Mouse (Mus musculus) hindbrain, embryonic 12.5 days (tissue): ENCODE measurements at regions not wholly inside any gene's neighbourhood (a gene's known extent, or its start where the extent isn't known, plus 50 kb on each side); places are given as distances from the start of the nearest gene placed in this dataset.
"Not testable (repeated sequence)": the region's sequence is repeated elsewhere in the genome, so short reads cannot be mapped to it uniquely, and the experiment has no call there.

Experiments
- ATAC-seq: fragments of 200-750 bp; cut with Nextera tagmentation; 2 replicates; pipeline ENCODE4 v1.8.0; 2017; ENCODE audit warnings: moderate TSS enrichment; ENCODE audit not compliant: low FRiP score
- H3K27ac ChIP-seq: fragments of 300-500 bp; sonication (generic); 2 replicates; pipeline ENCODE4 v1.5.1; 2016; ENCODE audit warnings: mild to moderate bottlenecking
- H3K27me3 ChIP-seq: fragments of 300-500 bp; sonication (generic); 2 replicates; pipeline ENCODE4 v1.6.1; 2016; ENCODE audit warnings: mild to moderate bottlenecking
- H3K36me3 ChIP-seq: fragments of 300-500 bp; sonication (generic); 2 replicates; pipeline ENCODE4 v1.6.1; 2016; ENCODE audit warnings: mild to moderate bottlenecking
- H3K4me1 ChIP-seq: fragments of 300-500 bp; sonication (generic); 2 replicates; pipeline ENCODE4 v1.6.1; 2016
- H3K4me2 ChIP-seq: fragments of 300-500 bp; sonication (generic); replicated peaks from 2 replicates; pipeline ENCODE4 v1.6.1; 2016; ENCODE audit warnings: mild to moderate bottlenecking
- H3K4me3 ChIP-seq: fragments of 300-500 bp; sonication (generic); 2 replicates; pipeline ENCODE4 v1.5.1; 2016; ENCODE audit warnings: mild to moderate bottlenecking
- H3K9ac ChIP-seq: fragments of 300-500 bp; sonication (generic); 2 replicates; pipeline ENCODE4 v1.6.1; 2016; ENCODE audit warnings: mild to moderate bottlenecking, moderate library complexity
- H3K9me3 ChIP-seq: fragments of 300-500 bp; sonication (generic); replicated peaks from 2 replicates; pipeline ENCODE4 v1.6.1; 2016; ENCODE audit warnings: mild to moderate bottlenecking
- WGBS: fragments of 180-500 bp; shearing (Covaris S2); methylation state at CpG from one replicate; pipeline ENCODE4 v1.1.7; 2016; 5-methylcytosine and 5-hydroxymethylcytosine counted together

GRCm38 (mm10) chr3:56964156-56964555, 337.6 kb downstream of the Tm4sf1 start:
- no peaks in the 10 kb centered on the region for H3K36me3 ChIP-seq
- no peaks in the 10 kb centered on the region for H3K27me3 ChIP-seq
- no peak overlapping the region for H3K27ac ChIP-seq
- H3K9ac ChIP-seq: no peak overlapping the region
- WGBS: 94% methylated on average over 3 of the region's 3 CpGs
- H3K4me1 ChIP-seq: 0 out of 2 replicates have a peak, but pooled peaks cover 10% of the 10 kb centered on the region
- no peak for ATAC-seq
- H3K4me2 ChIP-seq: no peak overlapping the region
- H3K9me3 ChIP-seq: no peaks in the 10 kb centered on the region
- H3K4me3 ChIP-seq: no peak overlapping the region

- Histone ChIP-seq H3K27ac (no peak overlapping the region), H3K9ac (no peak overlapping the region), H3K9me3 (no peaks in the 10 kb centered on the region), H3K4me1 (0 out of 2 replicates have a peak, but pooled peaks cover 10% of the 10 kb centered on the region), H3K36me3 (no peaks in the 10 kb centered on the region), H3K4me3 (no peak overlapping the region), H3K27me3 (no peaks in the 10 kb centered on the region), H3K4me2 (no peak overlapping the region)
- 76% methylated on average over 3 of the region's 3 CpGs for WGBS
- no peak for ATAC-seq
Measured at GRCm38 (mm10) chr3:56963251-56963650, 338.5 kb downstream of the Tm4sf1 start.

- WGBS: 23% methylated on average over 3 of the region's 3 CpGs
- H3K36me3 ChIP-seq: no peaks in the 10 kb centered on the region
- H3K27ac ChIP-seq: peak overlapping the region; percentile 48; the same call in 1 of the 2 replicates
- H3K9ac ChIP-seq: no peak overlapping the region
- no peaks in the 10 kb centered on the region for H3K27me3 ChIP-seq
- H3K4me2 ChIP-seq: no peak overlapping the region
- H3K4me1 ChIP-seq: 0 out of 2 replicates have a peak, but pooled peaks cover 10% of the 10 kb centered on the region
- peak; percentile 93 for ATAC-seq
- H3K9me3 ChIP-seq: no peaks in the 10 kb centered on the region
- H3K4me3 ChIP-seq: no peak overlapping the region
Measured at GRCm38 (mm10) chr3:56962248-56963013, 339.4 kb downstream of the Tm4sf1 start.

- peak; percentile 51; the same call in 1 of the 2 replicates for ATAC-seq
- 73% methylated on average over 2 of the region's 2 CpGs for WGBS
- H3K4me1 ChIP-seq: peaks cover 13% of the 10 kb centered on the region
- no peaks in the 10 kb centered on the region for H3K9me3 ChIP-seq
- no peaks in the 10 kb centered on the region for H3K27me3 ChIP-seq
- no peaks in the 10 kb centered on the region for H3K36me3 ChIP-seq
- no peak overlapping the region for H3K4me2 ChIP-seq
- no peak overlapping the region for H3K27ac ChIP-seq
- no peak overlapping the region for H3K4me3 ChIP-seq
- H3K9ac ChIP-seq: no peak overlapping the region
Measured at GRCm38 (mm10) chr3:56956978-56957377, 344.8 kb downstream of the Tm4sf1 start.

GRCm38 (mm10) chr3:56955799-56956121, 346.0 kb downstream of the Tm4sf1 start:
- peak; percentile 48 for ATAC-seq
- H3K9me3 ChIP-seq: no peaks in the 10 kb centered on the region

GRCm38 (mm10) chr3:56955098-56955798, 346.5 kb downstream of the Tm4sf1 start:
- 33% methylated on average over 7 of the region's 7 CpGs for WGBS
- Histone ChIP-seq H3K4me1 (peaks cover 13% of the 10 kb centered on the region), H3K27me3 (no peaks in the 10 kb centered on the region), H3K4me2 (no peak overlapping the region), H3K9me3 (no peaks in the 10 kb centered on the region), H3K9ac (no peak overlapping the region), H3K4me3 (no peak overlapping the region), H3K27ac (peak overlapping the region; percentile 72), H3K36me3 (no peaks in the 10 kb centered on the region)
- ATAC-seq: peak; percentile 83

More at GRCm38 (mm10) chr3:56955799-56956121, 346.0 kb downstream of the Tm4sf1 start:
- H3K4me3 ChIP-seq: no peak overlapping the region
- no peak overlapping the region for H3K9ac ChIP-seq
- peaks cover 13% of the 10 kb centered on the region for H3K4me1 ChIP-seq
- no peaks in the 10 kb centered on the region for H3K36me3 ChIP-seq
- H3K27ac ChIP-seq: peak overlapping the region; percentile 72
- no peak overlapping the region for H3K4me2 ChIP-seq
- H3K27me3 ChIP-seq: no peaks in the 10 kb centered on the region
- WGBS: 33% methylated on average over 2 of the region's 2 CpGs

- not testable (repeated sequence) for H3K9ac ChIP-seq, H3K9me3 ChIP-seq, ATAC-seq, H3K36me3 ChIP-seq, H3K4me2 ChIP-seq, H3K27me3 ChIP-seq, H3K4me1 ChIP-seq, H3K4me3 ChIP-seq, H3K27ac ChIP-seq
- no CpG with 5 or more reads among the region's 1 CpGs for WGBS
Measured at GRCm38 (mm10) chr3:56942557-56942956, 359.2 kb downstream of the Tm4sf1 start.

GRCm38 (mm10) chr3:56928940-56929339, 372.8 kb downstream of the Tm4sf1 start:
- H3K9ac ChIP-seq, H3K9me3 ChIP-seq, ATAC-seq, H3K27me3 ChIP-seq, H3K4me1 ChIP-seq, H3K4me2 ChIP-seq, H3K36me3 ChIP-seq, H3K4me3 ChIP-seq, H3K27ac ChIP-seq: not testable (repeated sequence)
- 100% methylated on average over 1 of the region's 2 CpGs for WGBS

GRCm38 (mm10) chr3:56898491-56898890, 403.3 kb downstream of the Tm4sf1 start:
- Histone ChIP-seq H3K4me3 (no peak overlapping the region), H3K27ac (no peak overlapping the region), H3K4me1 (no peaks in the 10 kb centered on the region), H3K4me2 (no peak overlapping the region), H3K9me3 (no peaks in the 10 kb centered on the region), H3K27me3 (no peaks in the 10 kb centered on the region), H3K36me3 (no peaks in the 10 kb centered on the region), H3K9ac (no peak overlapping the region)
- ATAC-seq: no peak
- WGBS: 85% methylated on average over 2 of the region's 2 CpGs

- no peaks in the 10 kb centered on the region for H3K27me3 ChIP-seq
- WGBS: 87% methylated on average over 4 of the region's 4 CpGs
- no peak for ATAC-seq
Measured at GRCm38 (mm10) chr3:56877062-56877461, 424.7 kb downstream of the Tm4sf1 start.

GRCm38 (mm10) chr3:56863591-56863990, 438.2 kb downstream of the Tm4sf1 start:
- Histone ChIP-seq H3K4me3 (no peak overlapping the region), H3K4me2 (no peak overlapping the region), H3K36me3 (no peaks in the 10 kb centered on the region), H3K9ac (no peak overlapping the region), H3K4me1 (0 out of 2 replicates have a peak, but pooled peaks cover 3% of the 10 kb centered on the region), H3K27me3 (no peaks in the 10 kb centered on the region), H3K27ac (no peak overlapping the region), H3K9me3 (no peaks in the 10 kb centered on the region)
- ATAC-seq: no peak
- 80% methylated on average over 1 of the region's 1 CpGs for WGBS

More at GRCm38 (mm10) chr3:56877062-56877461, 424.7 kb downstream of the Tm4sf1 start:
- no peak overlapping the region for H3K9ac ChIP-seq
- H3K9me3 ChIP-seq: no peaks in the 10 kb centered on the region
- no peak overlapping the region for H3K4me3 ChIP-seq
- H3K4me2 ChIP-seq: no peak overlapping the region
- no peaks in the 10 kb centered on the region for H3K4me1 ChIP-seq
- no peaks in the 10 kb centered on the region for H3K36me3 ChIP-seq
- no peak overlapping the region for H3K27ac ChIP-seq

- peak overlapping the region; percentile 62 for H3K27ac ChIP-seq
- no peak for ATAC-seq
- 79% methylated on average over 9 of the region's 9 CpGs for WGBS
- no peak overlapping the region for H3K9ac ChIP-seq
- H3K4me2 ChIP-seq: no peak overlapping the region
- no peaks in the 10 kb centered on the region for H3K36me3 ChIP-seq
- H3K9me3 ChIP-seq: no peaks in the 10 kb centered on the region
- no peak overlapping the region for H3K4me3 ChIP-seq
- H3K4me1 ChIP-seq: 0 out of 2 replicates have a peak, but pooled peaks cover 3% of the 10 kb centered on the region
- no peaks in the 10 kb centered on the region for H3K27me3 ChIP-seq
Measured at GRCm38 (mm10) chr3:56859841-56860240, 441.9 kb downstream of the Tm4sf1 start.
